Mouse (Mus musculus) E14TG2a.4 (cell line): Measurements from ENCODE around the gene Nkd1.

ENCODE experiments used
- CTCF ChIP-seq: conservative IDR thresholded peaks from 2 replicates; pipeline ENCODE4 v1.5.1; 2014; ENCODE audit warnings: low read length
- POU5F1 ChIP-seq: IDR thresholded peaks from 2 replicates; pipeline ENCODE4 v1.6.1; 2014; ENCODE audit warnings: low read length, borderline replicate concordance

DNA sequence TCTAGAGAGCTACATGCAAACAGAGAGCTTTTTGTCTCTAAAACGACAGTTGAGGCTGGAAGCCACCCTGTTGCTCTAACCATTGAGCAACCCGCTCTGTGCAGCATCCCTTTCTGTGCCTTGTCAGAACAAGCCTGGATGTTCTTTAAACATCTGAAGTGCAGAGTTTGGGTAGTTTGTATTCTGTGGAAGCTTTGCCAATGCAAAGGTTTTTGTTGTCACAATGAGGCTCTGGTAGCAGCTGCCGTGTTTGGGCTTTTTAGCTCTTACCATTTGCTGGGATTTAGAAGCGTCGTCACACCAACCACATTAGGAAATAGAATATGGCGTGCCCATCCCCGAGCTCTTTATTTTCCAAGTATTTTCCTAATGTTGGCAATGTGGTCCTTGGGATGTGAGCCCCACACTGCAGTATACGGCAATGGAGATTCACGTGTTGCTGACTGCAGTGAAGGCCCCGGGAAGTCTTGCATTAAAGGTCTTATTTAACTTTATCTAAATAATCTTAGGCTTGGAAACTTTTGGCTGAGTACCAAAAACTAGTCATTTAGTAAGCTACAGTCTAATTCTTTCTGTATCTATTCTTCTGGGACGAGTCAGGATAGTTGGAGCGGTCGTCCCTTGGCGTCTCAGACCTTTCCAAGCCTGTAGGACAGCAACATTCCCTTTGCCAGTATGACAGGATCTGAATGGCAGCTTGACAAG is 51.9 kb downstream of the Nkd1 start:
- TF ChIP-seq CTCF (no peak), POU5F1 (no peak)
